Mouse (Mus musculus): ENCODE data around the gene Zfp658.
A peak's percentile ranks its signal among the peaks of the same experiment; 100 is the strongest.

Gene Zfp658

DNA sequence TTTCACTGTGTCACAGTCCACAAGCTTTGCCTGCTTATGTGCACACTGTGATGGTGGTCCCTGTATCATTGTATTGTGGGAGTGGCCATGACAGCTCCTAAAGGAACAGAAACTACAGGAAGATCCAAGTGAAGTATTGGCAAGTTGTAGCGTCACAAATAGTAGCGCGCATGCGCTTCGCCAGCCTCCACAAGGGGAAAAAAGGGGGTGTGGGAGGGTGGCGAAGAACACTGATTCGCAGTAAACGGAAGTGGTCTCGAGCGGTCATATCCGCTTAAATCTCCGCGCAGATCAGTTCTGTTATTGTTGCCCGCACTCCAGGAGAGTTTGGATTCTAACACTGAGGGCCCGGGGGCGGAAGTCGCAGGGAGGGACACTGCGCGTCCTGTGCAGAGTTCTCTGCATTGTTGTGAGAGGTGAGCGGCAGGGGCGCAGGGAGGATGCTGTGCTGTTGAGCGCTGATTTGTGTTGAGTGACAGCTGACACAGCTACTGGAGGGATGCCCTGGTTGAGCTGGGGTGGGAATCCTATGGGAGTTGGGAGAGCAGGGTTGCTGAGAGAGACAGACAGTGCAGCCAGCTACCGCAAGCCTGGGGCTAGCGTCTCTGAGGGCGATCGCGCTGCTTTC, at the start of gene Zfp658:
Gene Zfp658 (plus strand): TSS at position 251 of the 628 bp plus-strand sequence.
- DNase-seq = peak; percentile 81

DNA sequence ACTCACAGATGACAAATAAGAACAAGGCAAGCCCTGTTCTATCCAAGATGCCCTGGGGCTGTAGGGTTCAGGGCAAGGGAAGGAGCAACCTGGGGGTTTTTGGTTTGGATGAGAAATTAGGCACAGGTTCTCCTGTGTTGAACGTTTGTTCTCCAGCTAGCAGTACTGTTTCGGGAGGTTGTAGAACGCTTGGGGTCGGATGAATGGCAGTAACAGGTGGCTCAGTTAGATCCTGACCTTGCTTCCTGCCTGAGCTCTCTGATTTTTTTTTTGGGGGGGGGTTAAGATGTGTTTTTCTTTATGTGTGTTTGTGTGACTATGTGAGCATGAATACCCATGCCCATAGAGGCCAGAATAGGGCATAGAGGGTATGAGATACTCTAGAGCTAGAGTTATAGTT, 49.5 kb upstream of the Zfp658 start:
- DNase-seq = no peak

DNA sequence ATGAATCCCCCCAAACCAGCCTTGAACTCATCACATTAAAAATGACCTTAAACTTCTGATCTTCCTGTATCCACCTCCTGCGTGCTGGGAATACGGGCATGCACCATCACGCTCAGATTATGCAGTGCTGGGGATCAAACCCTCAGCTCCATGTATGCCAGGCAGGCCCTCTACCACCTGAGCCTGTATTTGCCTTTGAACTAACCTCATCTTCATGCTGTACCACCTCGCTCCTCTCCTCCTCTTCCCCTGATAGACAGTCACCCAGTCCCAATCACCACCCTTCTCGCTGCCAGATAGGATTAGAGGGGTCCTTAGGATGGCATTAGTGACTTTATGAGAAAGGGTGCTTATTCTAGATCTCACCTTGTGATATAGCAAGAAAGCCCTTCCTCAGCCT, 47.0 kb upstream of the Zfp658 start:
- no peak for DNase-seq

DNA sequence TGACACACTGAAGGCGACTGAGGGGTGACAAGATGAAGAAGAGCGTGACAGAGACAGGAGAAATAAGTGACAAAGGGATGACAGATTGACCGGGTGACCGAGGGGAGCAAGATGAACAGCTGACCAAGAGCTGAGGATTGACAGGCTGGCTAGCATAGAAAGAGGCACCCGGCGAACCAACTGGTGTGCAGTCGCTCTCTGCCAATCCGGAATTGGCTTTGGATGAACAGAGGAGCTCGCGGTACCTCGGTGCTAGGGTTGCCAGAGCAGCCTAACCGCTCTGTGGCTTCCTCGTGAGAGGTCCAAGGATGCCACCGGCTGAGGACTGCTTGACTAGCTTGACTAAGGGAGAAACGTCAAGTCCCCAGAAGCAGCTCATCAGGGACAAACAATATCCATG, 43.7 kb upstream of the Zfp658 start:
- no peak for DNase-seq

DNA sequence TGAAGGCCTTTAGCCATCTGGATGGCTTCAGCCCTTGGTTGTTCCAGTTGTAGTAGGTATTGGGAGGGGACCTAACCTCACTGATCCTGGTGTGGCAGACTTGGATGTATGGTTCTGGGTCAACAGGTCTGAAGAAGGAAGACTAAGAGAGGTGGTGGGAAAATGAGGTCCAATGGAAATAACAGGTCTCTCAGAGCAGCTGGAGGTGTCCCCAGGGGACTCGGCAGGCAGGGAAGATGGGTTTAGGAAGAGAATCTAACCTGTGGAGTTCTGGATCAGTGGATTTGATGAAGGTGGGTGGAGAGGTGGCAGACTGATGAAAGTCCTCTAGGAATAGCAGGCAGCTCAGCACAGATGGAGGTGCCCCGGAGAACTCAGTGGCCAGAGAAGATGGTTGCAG, 39.3 kb upstream of the Zfp658 start:
- no peak for DNase-seq

DNA sequence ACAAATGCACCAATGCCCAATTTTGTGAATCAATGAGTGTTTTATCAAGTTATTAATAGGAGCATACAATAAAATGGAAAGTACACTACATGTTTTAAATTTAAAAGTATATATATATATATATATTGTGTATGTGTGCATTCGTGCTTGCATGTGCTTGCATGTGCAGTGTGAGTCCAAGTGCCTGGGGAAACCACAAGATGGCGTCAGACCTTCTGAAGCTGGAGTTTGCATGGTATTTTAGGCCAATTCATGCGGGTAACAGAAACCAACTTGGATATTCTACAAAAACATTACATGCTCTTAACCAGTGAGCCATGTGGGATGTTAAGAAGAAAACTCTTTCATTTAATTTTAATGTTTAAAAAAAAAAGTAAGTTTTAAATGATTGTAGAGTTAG, 36.7 kb upstream of the Zfp658 start:
- DNase-seq = no peak

DNA sequence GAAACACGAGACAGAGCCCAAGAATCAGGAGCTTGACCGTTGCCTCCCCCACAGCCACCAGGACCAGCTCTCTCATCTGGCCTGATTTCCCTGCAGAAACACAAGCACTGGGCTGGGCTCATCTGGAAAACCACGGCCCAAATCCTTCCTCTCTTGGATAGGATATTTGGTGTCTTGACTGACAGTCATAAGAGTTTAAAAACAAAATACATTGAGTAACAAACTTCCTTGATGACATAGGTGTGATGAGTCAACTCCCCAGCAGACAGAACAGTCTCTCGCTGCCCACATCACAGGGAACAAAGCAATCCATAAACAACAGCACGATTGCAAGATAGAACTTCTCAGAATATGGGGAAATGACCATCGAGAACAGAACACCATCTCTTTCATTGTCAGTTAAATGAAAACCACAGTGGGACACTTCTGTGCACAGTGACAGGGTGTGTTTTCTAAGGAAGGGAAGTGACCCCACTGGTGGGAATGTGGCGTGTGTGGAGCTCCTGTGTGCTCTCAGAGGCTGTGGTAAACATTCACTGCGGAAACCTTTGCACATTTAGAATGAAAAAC, 31.8 kb upstream of the Zfp658 start:
- DNase-seq = no peak

DNA sequence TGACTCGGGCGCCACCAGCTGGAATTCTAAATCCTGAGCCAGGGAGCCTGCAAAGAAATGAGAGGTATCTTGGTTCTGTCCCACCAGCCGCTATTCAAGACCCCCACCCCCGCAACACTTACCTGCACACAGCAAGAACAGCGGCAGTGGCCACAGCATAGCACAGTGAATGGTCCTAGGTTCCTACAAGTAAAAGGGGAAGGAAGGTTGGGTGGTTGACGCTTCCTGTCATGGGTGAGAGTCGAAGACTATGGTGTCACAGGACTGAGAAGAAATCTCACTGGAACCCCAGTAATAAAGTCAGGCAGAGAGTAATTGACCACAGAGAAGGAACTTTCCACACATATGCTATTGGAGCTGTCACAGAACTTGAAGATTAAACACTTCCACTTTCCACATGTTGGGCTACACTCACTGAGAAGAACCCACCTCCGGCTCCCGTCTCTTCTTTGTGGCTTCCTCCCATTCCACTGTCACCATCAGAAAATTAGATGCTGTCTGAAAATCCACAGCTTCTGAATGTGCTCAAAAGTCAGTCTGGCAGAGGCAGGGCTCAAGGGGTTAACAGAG, 29.0 kb upstream of the Zfp658 start:
- DNase-seq = no peak

DNA sequence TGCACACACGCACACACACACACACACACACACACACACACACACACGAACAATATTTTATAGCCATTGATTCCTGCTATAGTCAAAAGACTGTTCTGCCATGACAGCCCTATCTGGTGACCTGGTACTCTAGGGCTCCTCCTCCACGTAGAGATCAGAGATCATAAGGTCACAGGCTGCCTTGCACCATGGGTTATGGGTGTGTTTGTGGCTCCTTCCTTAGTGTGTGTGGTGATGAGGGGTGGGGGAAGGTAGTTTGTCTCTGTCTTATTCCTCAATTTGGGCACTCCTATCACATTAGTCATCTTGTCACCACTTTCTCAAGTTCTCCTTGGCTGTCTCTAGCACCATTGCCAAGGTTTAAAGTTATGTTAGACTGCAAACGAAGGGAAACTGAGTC, 23.5 kb upstream of the Zfp658 start:
- no peak for DNase-seq

DNA sequence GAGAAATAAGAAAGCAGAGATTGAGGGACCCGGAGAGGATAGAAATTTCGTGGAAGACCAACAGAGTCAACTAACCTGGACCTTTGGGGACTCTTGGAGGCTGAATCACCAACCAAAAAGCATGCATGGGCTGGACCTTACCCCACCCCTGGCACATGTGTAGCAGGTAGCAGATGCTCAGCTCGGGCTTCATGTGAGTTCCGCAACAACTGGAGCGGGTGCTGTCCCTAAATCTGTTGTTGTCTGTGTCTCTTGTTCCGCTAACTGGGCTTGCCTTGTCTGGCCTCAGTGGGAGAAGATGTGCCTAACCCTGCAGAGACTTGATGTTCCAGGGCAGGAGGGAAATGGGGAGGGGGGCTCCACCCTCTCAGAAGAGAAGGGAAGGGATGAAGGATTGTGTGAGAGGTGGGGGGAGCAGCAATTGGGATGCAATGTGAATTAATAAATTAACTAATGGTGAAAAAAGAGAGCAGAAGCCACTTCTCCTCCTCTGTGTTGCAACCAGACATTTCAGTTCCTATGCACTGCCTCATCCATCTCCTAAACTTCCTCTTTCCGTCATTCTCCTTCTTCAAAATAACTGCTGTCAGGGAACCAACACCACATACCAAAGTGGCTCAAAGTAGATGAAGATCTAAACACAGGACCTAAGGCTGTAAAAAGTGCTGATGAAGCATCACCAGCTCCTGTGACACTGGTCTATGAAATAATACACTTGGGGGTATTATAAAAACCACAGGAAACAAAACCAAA, 17.7 kb upstream of the Zfp658 start, which contains the start of gene Cd33:
Gene Cd33 (minus strand): TSS at position 204 of the 753 bp plus-strand sequence.
- no peak for DNase-seq

DNA sequence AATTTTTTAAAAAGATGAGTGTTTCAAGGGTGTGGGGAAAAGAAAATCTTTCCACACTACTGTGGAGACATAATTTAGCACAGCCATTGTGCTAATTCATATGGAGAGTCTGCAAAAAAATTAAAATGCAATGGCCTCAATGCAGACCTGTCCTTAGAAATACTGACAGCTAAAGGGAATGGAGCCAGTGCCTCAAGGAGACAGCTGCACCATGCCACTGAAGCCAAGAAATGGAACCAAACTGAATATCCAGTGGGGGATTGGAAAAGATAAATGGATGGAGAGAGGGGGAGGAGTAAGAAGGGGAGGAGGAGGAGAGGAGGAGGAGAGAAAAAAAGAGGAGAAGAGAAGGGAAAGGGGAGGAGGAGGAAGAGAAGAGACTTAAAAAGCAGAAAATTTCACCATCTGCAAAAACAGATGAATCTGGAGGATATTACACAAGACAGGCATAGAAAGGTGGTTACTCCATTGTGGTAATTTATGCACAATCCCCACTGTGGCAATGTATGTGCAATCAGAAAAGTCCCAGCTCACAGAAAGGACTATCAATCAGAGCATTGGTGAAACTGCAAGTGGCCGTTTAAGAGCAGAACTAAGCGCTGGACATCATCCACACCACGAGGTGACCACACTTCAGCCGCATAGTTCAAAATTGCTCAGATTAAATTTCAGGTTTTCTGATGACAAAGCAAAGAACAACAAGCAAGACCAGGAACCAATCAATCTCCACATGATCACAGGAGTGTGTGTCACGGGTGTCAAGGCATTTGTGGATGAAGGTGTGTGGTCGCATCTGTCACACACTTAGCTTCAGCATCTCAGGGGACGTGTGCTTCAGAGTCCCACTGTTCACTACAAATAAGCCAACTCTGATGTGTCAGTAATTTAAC, 16.2 kb upstream of the Zfp658 start:
- DNase-seq = no peak

DNA sequence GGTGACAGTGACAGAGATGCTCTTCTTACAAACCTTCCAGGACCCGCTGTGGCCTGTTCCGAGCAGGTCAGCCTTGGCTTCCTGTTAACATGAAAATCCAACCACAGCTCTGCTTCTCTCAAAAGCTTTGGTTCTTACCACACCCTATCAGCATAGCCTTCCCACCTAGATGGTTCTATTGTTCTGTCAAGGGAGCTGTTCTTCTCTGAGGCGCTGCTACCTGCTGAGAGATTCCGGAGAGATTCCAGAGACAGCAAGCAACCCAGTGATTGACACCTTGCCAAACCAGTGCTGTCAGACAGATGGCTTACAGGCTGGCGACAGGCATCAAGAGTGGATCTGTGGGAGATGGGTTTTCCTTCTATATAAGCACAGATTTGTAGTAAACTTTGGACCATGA, 14.4 kb upstream of the Zfp658 start:
- no peak for DNase-seq

DNA sequence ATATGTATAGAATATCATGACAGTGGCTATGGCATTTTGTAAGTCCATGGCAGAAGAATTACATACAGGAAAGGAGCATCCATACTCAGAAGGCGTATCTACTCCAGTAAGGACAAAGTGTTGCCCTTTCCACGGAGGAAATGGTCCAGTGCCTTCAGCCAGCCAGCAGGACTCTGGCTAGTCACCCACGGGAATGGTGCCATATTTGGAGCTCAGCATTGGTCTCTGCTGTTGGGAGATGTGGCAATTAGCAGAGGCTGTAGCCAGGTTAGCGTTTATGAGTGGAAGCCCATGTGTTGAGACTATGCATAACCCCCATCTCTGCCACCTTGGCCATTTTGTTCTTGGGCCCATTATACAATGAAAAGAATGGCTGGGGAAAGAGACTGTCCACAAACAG, 13.8 kb upstream of the Zfp658 start:
- no peak for DNase-seq

DNA sequence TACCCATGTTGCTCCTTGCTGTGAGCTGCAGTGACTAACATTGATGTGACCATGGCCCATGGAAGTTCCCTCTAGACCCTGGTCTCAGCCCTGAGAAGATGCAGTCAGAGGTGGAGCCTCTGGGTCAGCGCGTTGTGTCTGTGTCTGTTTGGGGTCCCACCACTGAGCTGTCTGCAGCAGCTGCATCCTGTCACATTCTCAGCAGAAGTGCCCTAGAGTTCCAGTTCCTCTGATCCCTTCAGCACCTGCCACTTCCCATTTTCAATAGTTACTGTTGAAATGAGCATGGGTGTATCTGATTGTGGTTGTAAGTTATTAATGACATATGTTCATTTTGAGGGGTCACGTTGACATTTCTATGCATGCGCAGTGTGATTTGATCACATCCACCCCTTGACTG, 8.9 kb upstream of the Zfp658 start:
- DNase-seq = no peak

DNA sequence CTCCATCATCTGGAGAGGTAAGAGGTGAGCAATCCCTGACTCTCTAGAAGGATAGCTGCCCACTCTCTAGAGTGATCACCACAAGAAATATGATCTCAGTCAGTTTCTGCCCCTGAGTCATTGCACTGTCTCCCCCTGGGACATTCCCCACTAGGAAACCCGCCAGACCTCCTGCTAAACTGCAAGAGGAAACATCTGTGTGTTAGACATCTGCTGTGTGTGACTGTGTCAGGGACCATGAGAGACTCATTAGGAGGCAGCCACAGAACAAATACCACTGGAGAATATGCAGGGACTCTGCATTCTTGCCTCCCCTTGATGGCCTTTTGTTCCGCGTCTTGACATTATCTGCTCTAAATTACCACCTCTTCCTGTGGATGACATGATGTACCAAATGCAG, 7.5 kb upstream of the Zfp658 start:
- no peak for DNase-seq

DNA sequence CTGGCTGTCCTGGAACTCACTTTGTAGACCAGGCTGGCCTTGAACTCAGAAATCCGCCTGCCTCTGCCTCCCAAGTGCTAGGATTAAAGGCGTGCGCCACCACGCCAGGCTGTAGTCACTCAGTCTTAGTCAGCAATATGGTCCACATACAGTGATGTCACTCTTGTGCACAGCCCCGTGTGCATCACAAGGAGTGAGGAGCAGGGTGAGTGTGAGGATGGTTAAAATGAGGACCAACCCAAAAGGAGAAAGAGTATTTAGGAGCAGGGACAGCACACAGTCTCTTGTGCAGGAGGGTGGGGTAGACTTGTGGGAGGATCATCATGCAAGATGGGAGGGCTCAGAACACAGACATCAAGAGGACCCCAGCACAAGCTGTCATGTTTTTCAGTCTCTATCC, 6.7 kb upstream of the Zfp658 start:
- no peak for DNase-seq

DNA sequence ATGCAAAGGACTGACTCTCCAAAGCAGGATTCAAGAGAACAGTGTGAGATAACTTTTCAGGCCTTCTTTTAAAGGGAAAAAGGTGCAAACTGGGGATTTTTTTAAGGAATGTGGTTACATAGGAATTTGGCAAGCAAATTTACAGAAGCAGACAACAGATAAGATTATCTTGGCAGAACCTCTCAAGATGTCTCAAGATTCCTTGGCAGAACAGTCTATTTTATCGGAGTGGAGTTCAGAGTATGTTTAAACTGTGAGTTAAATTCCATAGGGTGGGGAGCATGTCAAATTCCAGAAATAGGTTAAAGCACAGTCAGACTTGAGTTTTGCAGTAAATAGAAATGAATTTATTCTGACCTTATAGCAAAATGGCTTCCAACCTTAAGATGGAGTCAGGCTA, 5.2 kb upstream of the Zfp658 start:
- DNase-seq = no peak

DNA sequence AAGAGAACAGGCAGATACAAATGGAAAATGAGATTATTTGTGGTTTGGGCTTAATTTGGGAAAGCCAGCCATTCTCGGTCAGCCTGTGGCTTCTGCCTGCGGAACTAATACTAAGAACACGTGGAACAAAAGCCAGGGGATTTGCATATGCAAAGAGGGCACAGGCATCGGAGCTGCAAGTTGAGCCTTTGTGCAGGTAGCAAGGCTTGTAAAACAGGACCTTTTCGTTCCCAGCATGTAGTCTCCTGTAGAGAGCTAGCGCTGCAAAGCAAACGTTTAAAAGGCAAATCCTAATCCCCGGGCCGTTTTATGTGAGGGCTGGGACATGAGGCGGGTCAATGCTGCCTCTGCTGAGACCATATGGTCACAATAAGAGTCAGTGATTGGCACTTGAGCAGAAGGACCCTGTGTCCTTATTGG, 605 bp downstream of the Zfp658 start:
- no peak for DNase-seq

DNA sequence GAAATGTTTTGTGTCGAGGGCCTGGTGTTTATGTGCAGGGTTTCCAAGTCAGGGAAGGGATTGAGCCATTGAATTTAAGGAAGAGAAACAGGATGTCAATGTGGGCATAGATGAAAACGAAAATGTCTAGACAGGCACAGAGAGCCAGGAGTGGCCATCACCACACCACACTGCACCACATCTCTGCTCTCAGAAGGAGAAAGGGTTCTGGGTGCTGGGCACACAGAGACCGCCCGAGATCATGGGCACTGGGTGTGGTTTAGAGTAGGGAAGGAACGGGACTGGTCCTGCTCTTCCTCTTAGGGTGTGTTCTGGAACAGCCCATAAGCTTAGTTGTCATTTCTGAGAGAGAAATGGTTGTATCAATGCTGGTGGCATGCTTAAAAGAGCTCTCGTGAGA, 1.2 kb downstream of the Zfp658 start:
- DNase-seq = no peak

DNA sequence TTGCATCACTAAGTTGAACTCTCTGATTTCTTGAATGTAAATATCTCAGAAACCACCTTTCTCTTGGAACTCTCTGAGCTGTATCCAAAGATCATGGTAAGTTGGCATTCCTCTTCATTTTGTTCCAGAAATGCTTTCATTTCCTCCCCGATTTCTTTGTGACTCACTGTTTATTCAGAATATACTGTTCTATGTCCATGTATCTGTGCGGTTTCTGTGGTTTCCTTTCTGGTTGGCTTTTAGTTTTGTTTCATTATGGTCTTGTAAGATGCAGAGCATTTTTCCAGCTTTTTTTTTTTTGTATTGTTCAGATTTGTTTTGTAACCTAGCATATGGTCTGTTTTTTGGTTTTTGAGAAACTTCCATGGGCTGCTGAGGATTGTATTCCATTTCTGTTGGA, 9.2 kb downstream of the Zfp658 start:
- no peak for DNase-seq

DNA sequence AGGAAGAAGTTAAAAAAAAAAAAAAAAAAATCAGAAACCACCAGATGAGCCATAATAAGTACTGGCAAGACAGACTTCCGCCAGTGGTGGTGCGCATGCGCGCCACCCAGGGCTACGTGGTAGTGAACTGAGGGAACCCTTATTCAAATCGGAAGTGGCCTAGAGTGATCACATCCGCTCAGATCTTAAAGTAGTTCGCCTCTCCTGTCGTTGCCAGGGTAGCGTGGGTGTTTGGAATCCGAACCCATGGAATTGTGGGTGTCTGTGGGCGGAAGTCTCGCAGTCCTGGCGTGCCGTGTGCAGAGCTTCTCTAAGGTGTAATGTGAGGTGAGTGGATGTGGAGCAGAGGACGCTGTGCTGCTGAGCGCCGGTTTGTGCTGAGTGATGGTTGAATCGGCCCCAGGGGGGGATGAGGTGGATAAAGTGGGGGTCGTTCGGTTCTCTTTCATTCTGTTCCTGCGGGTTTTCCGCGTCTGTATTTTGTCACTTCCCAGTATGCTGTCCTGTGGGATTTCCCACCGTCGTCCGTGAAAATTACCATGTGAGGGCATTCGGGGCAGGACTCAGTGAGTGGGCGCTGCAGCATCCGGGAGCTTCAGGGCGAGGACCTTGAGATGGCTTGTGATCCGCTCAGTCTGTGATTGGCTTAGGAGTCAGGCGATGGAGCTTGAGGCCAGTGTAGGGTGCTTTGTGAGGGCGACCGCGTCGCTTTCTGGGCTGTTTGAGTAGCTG, 17.6 kb downstream of the Zfp658 start, which contains the start of gene Zfp719:
Gene Zfp719 (plus strand): TSS at position 171 of the 732 bp plus-strand sequence.
- DNase-seq = peak; percentile 90

DNA sequence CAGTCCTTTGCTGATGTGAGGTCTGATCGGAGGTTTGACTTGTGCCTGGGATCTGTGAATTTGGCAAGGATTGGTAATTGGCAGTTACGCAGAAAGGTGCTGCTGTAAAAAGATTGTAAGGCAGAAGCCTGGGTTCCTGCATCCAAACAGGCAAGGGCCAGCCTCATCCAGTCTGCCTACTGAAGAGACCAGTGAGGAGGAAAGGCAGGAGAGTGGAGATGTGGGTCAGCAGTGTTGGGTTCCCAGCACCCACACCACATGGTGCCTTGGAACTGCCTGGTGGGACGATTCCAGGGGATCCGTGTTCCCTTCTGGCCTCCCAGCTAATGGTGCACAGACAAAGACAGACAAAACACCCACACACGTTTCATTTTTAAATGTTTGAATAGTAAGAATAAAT, 18.5 kb downstream of the Zfp658 start:
- DNase-seq = no peak
